Comparison of ENCODE assay signal across 9 mouse cellular contexts in genomic region chr9:31209502-31209901, GRCm38 (mm10). TPM values are rescaled to one million over a fixed set of nuclear protein-coding genes. Genes with fewer than 3 reads are reported as not detected.
DNase-seq lines count a peak whose midpoint lies in the region; ATAC-seq and TF ChIP-seq lines count a peak whose summit lies in the region.
"Had no signal": no experiment of that assay in that cellular context is flagged by ENCODE, and none has a peak within 500 bp of the region (broad histone marks: within the 10 kb centered on the region; RNA-seq: fewer than 3 reads in every experiment).

No protein-coding gene starts in this region.

- no peaks in the 10 kb centered on the region for H3K27me3 ChIP-seq in cerebellum, adult 2 months (ENCODE audit: control insufficient read depth, insufficient read depth, low read length)
- H3K27me3 ChIP-seq in kidney, embryonic 15.5 days, result no peaks in the 10 kb centered on the region
- H3K27me3 ChIP-seq in forebrain, embryonic 15.5 days, result no peaks in the 10 kb centered on the region
- no peaks in the 10 kb centered on the region for H3K27me3 ChIP-seq in midbrain, embryonic 11.5 days (ENCODE audit: control insufficient read depth, insufficient read depth, low read length)

- no peak for ATAC-seq in kidney, embryonic 15.5 days (replicated peaks; ENCODE audit: low FRiP score)
- ATAC-seq in forebrain, embryonic 15.5 days (replicated peaks), result no peak
- ATAC-seq in midbrain, embryonic 11.5 days (ENCODE audit: low FRiP score), result no peak

- 18% methylated on average over 1 of the region's 1 CpGs for WGBS in cerebellum, adult 2 months
- 91% methylated on average over 1 of the region's 1 CpGs for WGBS in kidney, embryonic 15.5 days
- 59% methylated on average over 1 of the region's 1 CpGs for WGBS in forebrain, embryonic 15.5 days
- 82% methylated on average over 1 of the region's 1 CpGs for WGBS in midbrain, embryonic 11.5 days

- H3K9ac ChIP-seq in kidney, embryonic 15.5 days, result no peak overlapping the region
- H3K9ac ChIP-seq in forebrain, embryonic 15.5 days (replicated peaks), result no peak overlapping the region
- no peak overlapping the region for H3K9ac ChIP-seq in midbrain, embryonic 11.5 days (ENCODE audit: low read length)

- DNase-seq in cerebellum, adult 2 months, result no peak
- no peak for DNase-seq in cerebellum, postnatal 14 days
- DNase-seq in kidney, adult 11 months, result no peak
- DNase-seq in midbrain, embryonic 11.5 days (ENCODE audit: low spot score, missing footprints), result no peak
- no peak for DNase-seq in right cerebral cortex, postnatal 36 days (ENCODE audit: low spot score in 2 of 2)
- no peak for DNase-seq in embryo, embryonic 10 days (ENCODE audit: low spot score)
- DNase-seq: lung, postnatal 14 days had no signal

- no peaks in the 10 kb centered on the region for H3K36me3 ChIP-seq in kidney, embryonic 15.5 days
- no peaks in the 10 kb centered on the region for H3K36me3 ChIP-seq in forebrain, embryonic 15.5 days
- no peaks in the 10 kb centered on the region for H3K36me3 ChIP-seq in midbrain, embryonic 11.5 days (ENCODE audit: control insufficient read depth, insufficient read depth, low read length)

- H3K4me3 ChIP-seq in cerebellum, adult 2 months (replicated peaks; ENCODE audit: insufficient read depth, low read depth, low read length), result peak overlapping the region; percentile 45
- H3K4me3 ChIP-seq in kidney, embryonic 15.5 days (replicated peaks), result no peak overlapping the region; the same call in 1 of the 2 replicates
- H3K4me3 ChIP-seq in forebrain, embryonic 15.5 days, result no peak overlapping the region
- H3K4me3 ChIP-seq in midbrain, embryonic 11.5 days (ENCODE audit: low read depth, low read length), result no peak overlapping the region

- 0 out of 2 replicates have a peak overlapping the region, but pooled peaks have one; percentile 91 for H3K4me2 ChIP-seq in kidney, embryonic 15.5 days
- peak overlapping the region; percentile 81; the same call in 1 of the 2 replicates for H3K4me2 ChIP-seq in forebrain, embryonic 15.5 days (replicated peaks)
- H3K4me2 ChIP-seq in midbrain, embryonic 11.5 days, result peak overlapping the region; percentile 95; the same call in 1 of the 2 replicates

- peaks cover 5% of the 10 kb centered on the region; the same call in 1 of the 2 replicates for H3K4me1 ChIP-seq in cerebellum, adult 2 months (ENCODE audit: control insufficient read depth, insufficient read depth, low read length)
- peaks cover 46% of the 10 kb centered on the region for H3K4me1 ChIP-seq in kidney, embryonic 15.5 days
- peaks cover 39% of the 10 kb centered on the region for H3K4me1 ChIP-seq in forebrain, embryonic 15.5 days
- H3K4me1 ChIP-seq in midbrain, embryonic 11.5 days (ENCODE audit: control insufficient read depth, insufficient read depth, low read length), result peaks cover 22% of the 10 kb centered on the region

- H3K27ac ChIP-seq in cerebellum, adult 2 months (ENCODE audit: insufficient read depth, low read length), result no peak overlapping the region
- H3K27ac ChIP-seq in kidney, embryonic 15.5 days, result no peak overlapping the region
- no peak overlapping the region for H3K27ac ChIP-seq in forebrain, embryonic 15.5 days (replicated peaks)
- H3K27ac ChIP-seq in midbrain, embryonic 11.5 days (ENCODE audit: low read depth, low read length), result no peak overlapping the region

- no peaks in the 10 kb centered on the region for H3K9me3 ChIP-seq in kidney, embryonic 15.5 days (replicated peaks)
- no peaks in the 10 kb centered on the region for H3K9me3 ChIP-seq in forebrain, embryonic 15.5 days
- no peaks in the 10 kb centered on the region for H3K9me3 ChIP-seq in midbrain, embryonic 11.5 days (ENCODE audit: control insufficient read depth, low read length)

- TF ChIP-seq CTCF in cerebellum, adult 2 months (IDR thresholded peaks at IDR 0.05; ENCODE audit: borderline replicate concordance, insufficient read depth, low read depth, low read length), result no peak

- TF ChIP-seq POLR2A in cerebellum, adult 2 months (IDR thresholded peaks at IDR 0.05; ENCODE audit: borderline replicate concordance, insufficient read depth, low read length), result no peak

RNA-seq across cellular contexts. Expression of gene Aplp2, which starts 2.1 kb away (rescaled TPM):
- polyA plus RNA-seq in cerebellum, adult 2 months (2012; rRNA removed), result 1,017 and 1,095 TPM in 2 replicates
- 325 and 336 TPM in 2 replicates for polyA plus RNA-seq in kidney, embryonic 15.5 days (2015; fragmentation: Nextera tagmentation; extraction: Ambion mirVana)
- polyA plus RNA-seq in forebrain, embryonic 15.5 days (2015; fragmentation: Nextera tagmentation; extraction: Ambion mirVana), result 210 and 227 TPM in 2 replicates
- 233 and 256 TPM in 2 replicates for polyA plus RNA-seq in midbrain, embryonic 11.5 days (2014; fragmentation: Nextera tagmentation; extraction: Ambion mirVana)
